Mouse (Mus musculus) telencephalon, adult 2 months (tissue): ENCODE data around the gene Rmi1.
"Not testable (repeated sequence)": the region's sequence is repeated elsewhere in the genome, so short reads cannot be mapped to it uniquely, and the experiment has no call there.

Experiments used
- DNase-seq: peaks from one replicate; pipeline ENCODE4 v3.0.0-alpha.2; 2011; ENCODE audit warnings: low read depth, low spot score

Rmi1 gene

GRCm38 (mm10) chr13:58402003-58402743, at the start of gene Rmi1:
Gene Rmi1, plus strand, starts transcription at chr13:58402248.
- DNase-seq: peak; percentile 95

DNA sequence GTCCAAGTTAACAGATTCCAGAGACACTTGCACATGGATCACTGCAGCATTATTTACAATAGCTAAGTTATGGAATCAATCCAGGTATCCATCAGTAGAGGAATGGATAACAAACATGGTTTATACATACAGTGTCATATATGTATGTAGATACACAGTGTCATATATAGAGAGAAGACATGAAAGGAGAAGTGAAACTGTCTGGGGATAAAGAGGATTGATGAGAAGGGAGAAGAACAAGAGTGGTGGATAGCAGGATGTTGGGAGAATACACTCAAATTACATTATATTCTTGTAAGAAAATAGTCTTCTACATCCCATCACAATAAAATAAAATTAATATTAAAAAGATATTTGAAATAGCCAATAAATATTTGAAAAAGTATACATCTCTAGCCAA, 49.1 kb upstream of the Rmi1 start:
- no peak for DNase-seq

DNA sequence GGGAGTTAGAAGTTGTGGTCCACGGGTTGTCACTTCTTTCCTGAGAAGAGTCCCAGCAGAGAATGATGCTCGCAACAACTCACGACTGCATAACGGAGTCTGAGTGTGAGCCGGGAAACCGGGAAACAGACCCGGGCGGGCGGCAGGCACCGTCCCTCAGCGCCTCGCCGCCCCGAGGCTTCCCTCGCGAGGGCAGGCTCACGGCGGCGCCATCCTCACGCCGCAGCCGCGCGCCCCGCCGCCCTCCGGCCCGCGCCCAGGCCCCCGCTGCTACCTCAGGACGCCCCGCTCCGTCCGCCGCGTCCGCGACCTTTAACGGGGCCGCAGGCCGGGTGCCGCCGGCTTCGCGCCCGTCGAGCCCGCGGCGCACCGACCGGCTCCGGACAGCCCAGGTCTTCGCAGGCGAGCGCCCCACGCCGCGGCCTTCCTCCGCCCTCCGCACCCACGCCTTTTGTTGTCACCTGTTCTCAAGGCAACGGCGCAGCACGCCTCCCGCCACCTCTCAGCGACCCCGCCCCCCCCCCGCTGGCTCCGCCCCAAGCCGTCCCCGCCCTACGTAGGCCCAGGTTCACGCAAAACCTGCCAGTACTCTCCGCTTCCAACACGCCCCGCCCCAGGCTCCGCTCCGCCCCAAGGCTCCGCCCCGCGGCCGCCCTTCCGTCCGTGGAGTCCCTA, 43.3 kb upstream of the Rmi1 start, which contains the start of gene Kif27:
Kif27 (minus strand) TSS at position 494 of the 675 bp plus-strand sequence.
- peak; percentile 50 for DNase-seq

DNA sequence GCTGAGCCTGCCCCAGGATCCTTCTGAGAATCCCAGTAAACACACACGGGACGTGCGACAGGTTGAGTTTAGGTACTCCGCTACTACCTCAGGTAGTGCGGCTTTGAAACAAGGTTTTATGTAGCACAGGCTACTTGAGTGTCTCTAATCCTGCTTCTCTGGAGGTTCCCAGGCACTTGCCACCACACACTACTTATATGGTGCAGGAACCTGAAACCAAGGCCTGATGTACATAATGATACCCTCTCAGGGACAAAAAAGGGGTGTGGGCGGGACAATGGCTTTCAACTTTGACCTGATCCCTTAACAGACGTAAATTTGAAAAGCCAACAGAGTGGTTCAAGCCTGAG, 42.8 kb upstream of the Rmi1 start:
- DNase-seq: no peak

DNA sequence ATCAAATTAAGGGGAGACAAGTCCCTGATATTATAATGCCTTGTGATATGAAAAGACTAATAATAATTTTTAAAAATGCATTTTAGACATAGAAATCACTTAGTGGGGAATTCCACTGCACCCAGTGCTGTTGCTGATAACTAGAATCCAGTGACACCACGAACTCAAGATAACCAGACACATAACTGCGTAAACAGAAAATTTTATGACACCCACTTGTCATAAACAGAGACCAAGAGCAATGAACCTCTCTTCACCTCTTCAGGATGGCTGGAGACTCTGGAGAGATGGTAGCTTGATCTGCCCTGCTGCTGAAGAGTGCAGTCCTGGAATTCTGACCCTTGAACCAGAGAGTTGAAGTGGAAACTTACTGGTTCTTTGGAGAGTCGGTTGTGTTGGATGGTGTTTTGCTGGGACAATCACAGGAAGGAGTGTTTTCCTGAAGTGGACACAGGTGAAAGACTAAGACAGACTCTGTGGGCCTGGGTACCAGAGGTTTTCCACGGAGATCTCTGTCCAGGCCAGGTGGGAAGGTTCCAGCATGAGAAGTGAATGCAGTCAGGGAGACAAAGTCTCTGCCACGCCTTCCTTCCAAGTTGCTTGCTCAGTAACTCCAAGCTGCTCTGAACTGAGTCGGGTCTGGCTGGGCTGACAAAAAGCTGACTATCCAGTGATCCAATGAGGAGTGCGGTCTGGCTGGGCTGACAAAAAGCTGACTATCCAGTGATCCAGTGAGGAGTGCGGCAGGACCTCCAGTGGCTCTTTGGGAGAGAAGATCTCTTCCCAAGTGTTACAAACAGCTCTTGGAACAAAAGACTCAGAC, 37.5 kb upstream of the Rmi1 start:
- no peak for DNase-seq

DNA sequence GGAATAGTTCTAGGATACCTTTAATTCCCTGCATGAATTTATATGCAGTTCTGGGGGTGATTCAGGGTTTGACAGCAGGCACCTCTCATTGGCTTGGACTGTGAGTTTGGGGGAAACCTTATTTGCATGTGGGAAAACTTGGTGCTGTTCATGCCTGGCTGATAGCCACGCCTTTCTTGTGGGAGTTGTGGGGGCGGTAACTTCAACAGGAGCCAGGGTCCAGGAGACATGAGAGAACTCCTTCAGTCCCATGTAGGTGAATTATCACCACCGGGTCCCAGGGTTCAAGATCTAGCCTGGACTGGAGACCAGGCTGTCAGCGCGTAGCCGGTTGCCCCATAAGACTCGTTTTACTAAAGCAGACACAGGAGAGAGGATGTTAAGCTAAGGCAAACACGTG, 36.9 kb upstream of the Rmi1 start:
- not testable (repeated sequence) for DNase-seq

DNA sequence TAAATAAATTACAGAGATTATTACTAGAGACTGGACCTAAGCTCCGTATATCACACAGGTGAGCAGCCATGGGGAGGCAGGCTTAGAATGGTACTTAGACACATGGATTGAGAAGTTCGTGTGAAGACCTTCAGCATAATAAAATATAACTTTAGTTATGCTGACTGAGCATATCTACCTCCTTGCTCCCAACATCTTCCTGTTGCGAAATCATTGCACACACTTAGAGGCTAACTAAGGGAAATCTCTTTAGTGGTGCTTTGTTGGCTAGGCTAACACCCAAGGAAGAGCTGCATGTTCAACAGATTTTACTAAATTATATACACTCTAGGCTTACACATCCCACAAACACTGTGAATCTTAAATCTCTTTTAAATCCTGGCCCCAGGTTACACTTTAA, 35.7 kb upstream of the Rmi1 start:
- DNase-seq: no peak

GRCm38 (mm10) chr13:58367641-58368040, 34.4 kb upstream of the Rmi1 start:
- no peak for DNase-seq

- DNase-seq: no peak
Measured at GRCm38 (mm10) chr13:58368835-58369234, 33.2 kb upstream of the Rmi1 start.

DNA sequence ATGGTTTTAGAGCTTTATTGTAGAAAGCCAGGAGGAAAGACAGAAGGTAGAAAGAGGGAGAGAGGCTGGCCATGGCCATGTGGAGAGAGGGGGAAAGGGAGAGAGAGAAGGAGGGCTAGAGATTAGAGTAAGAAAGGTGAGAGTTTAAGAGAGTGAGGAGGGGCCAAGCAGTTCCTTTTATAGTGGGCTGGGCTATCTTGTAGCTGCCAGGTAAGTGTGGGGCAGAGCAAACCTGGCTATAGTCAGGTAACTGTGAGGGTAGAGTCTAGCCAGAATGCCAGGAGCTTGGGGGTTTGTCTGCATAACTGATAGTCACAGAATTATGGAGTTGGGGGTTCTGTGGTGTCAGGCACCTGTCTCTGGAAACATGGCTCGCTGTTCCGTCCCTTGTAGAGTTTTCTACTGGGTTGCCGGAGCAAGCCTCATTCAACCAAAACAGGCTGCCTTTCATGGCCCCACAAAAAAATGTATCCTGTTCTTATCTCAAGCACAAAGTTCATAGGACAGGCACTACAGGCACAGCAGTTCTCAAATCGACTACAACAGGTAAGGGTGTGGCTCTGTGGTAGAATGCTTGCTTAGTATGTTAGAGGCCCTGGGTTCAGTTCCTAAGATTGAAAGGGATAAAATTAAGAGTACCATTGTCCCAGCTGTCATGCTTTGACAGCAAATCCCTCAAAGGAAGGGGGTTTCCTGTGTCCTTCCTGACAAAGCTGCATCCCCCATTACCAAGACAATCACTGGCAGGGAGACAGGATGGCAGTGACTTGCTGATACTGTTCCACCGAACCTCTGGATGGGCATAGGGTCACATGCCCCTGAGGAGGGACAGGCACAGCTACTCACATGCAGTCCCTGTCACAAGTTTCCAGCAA, 29.5 kb upstream of the Rmi1 start:
- DNase-seq: no peak

GRCm38 (mm10) chr13:58373153-58373470, 28.9 kb upstream of the Rmi1 start:
- DNase-seq: no peak

DNA sequence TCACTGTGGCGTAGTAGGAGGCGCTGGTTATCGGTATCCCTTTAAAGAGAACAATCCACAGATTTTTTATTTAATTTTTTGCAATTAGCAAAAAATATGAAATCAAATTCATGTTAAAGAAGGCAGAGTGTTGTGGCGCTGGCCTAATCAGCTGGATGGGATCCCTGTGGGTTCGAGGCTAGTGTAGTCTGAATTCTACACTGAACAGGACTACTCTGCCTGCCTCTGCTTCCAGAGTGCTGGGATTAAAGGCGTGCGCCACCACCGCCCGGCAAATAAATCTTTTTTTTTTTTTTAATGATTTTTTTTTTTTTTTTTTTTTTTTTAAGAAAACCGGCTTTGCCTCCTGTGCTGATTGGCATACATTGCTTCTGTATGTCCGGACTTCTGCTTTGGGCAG, 17.7 kb upstream of the Rmi1 start:
- DNase-seq: no peak

- no peak for DNase-seq
Measured at GRCm38 (mm10) chr13:58384779-58385546, 17.1 kb upstream of the Rmi1 start, which contains the start of gene 2210016F16Rik. Gene 2210016F16Rik, minus strand, starts transcription at chr13:58385225.

GRCm38 (mm10) chr13:58385547-58385920, 16.5 kb upstream of the Rmi1 start:
- DNase-seq: no peak

- peak; percentile 39 for DNase-seq
Measured at GRCm38 (mm10) chr13:58387948-58388347, 14.1 kb upstream of the Rmi1 start.

DNA sequence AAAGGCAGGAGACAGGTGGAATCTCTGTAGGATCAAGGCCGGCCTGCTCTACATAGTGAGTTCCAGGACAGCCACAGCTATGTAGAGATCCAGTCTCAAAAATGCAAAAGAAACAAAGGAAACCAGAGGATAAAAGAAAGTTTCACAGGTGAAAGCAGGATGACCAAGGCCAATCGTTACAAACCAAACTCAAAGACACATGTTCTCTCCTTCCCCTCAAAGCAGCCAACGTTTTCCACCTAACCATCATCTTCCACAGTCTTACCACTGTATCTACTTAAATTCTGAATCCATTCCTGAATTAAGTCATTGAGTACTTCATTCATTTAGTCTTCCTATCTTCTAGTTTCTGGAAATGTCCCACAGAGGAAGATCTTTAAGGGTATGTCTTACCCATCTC, 13.7 kb upstream of the Rmi1 start:
- no peak for DNase-seq

GRCm38 (mm10) chr13:58389324-58389951, 12.6 kb upstream of the Rmi1 start:
- DNase-seq: no peak

DNA sequence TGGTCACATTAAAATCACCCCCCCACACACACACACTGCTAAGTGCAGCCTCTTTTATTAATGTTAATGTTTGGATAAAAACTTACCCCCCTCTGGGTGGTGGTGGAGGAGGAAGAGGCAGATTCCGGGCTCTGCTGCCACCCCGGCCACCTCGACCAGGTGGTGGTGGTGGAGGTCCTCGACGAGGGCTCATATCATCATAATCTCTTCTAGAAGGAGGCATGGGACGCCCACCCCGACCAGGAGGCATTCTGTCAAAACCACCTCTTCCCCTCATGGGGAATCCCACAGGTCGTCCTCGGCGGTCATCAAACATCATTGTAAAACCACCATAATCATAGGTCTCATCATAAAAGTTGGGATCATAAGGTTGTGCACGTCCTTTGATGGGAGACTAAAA, 7.7 kb upstream of the Rmi1 start:
- not testable (repeated sequence) for DNase-seq

- no peak for DNase-seq
Measured at GRCm38 (mm10) chr13:58397651-58398050, 4.4 kb upstream of the Rmi1 start.

DNA sequence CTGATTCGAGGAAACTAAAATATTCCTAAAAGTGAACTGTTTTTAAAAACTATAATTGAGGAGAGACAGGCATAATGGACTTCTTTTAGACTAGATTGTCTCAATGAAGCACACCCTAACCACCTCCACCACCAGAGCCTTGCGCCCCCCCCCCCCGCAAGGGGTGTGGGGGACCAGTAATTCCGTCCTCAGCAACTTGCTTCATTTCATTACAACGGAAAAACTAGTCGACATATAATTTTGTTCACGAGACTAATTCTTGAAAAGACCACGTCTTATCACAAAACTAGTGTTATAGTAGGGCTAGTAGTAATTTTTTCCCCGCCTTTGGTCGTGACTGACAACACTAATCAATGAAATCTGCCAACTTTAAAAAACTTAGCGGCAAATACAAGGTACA, 1.5 kb upstream of the Rmi1 start:
- no peak for DNase-seq
